Mouse (Mus musculus): Measurements from ENCODE around the gene Gid4.

GRCm38 (mm10) chr11:60369448-60369847 is 47.5 kb upstream of the Gid4 start:
- no peak for TF ChIP-seq MAFK (IDR thresholded peaks at IDR 0.05; ENCODE audit: insufficient read depth, low read depth, low read length)
- no peak for TF ChIP-seq CHD2 (IDR thresholded peaks at IDR 0.05; ENCODE audit: low read depth, low read length)
- TF ChIP-seq HCFC1 (IDR thresholded peaks at IDR 0.05; ENCODE audit: borderline replicate concordance, insufficient read depth, low read length): no peak
- TF ChIP-seq ZNF384 (IDR thresholded peaks at IDR 0.05; ENCODE audit: low read depth, low read length): no peak

Measured in ES-E14 (cell line).